Mouse (Mus musculus) thymus, adult 2 months (tissue): ENCODE results near the gene Rmi2. TPM values are rescaled to one million over a fixed set of nuclear protein-coding genes. Genes with fewer than 3 reads are reported as not detected.

Source experiments
- DNase-seq: peaks from one replicate; pipeline ENCODE4 v3.0.0; 2021
- H3K27ac ChIP-seq: fragments of 200-500 bp; 2 replicates; pipeline ENCODE4 v1.5.1; 2012; ENCODE audit warnings: low read length, control low read depth; ENCODE audit not compliant: control insufficient read depth, insufficient read depth
- H3K27me3 ChIP-seq: fragments of 200-500 bp; 2 replicates; pipeline ENCODE4 v1.6.1; 2012; ENCODE audit warnings: mild to moderate bottlenecking, low read length, moderate library complexity, mixed read lengths; ENCODE audit not compliant: control insufficient read depth, insufficient read depth
- H3K36me3 ChIP-seq: fragments of 200-500 bp; 2 replicates; pipeline ENCODE4 v1.6.1; 2012; ENCODE audit warnings: mild to moderate bottlenecking, low read length, moderate library complexity; ENCODE audit not compliant: control insufficient read depth, insufficient read depth
- H3K4me1 ChIP-seq: fragments of 200-500 bp; replicated peaks from 2 replicates; pipeline ENCODE4 v1.6.1; 2012; ENCODE audit warnings: low read length; ENCODE audit not compliant: control insufficient read depth, insufficient read depth
- H3K4me3 ChIP-seq: fragments of 200-500 bp; 2 replicates; pipeline ENCODE4 v1.5.1; 2012; ENCODE audit warnings: mild to moderate bottlenecking, low read length, control low read depth, moderate library complexity; ENCODE audit not compliant: control insufficient read depth, insufficient read depth
- CTCF ChIP-seq: fragments of 200-500 bp; IDR thresholded peaks from 2 replicates; pipeline ENCODE4 v1.5.1; 2012; ENCODE audit warnings: mild to moderate bottlenecking, control low read depth, low read length, moderate library complexity, borderline replicate concordance; ENCODE audit not compliant: control insufficient read depth, poor library complexity, insufficient read depth; ENCODE audit errors: extremely low read depth
- POLR2A ChIP-seq: fragments of 200-500 bp; IDR thresholded peaks from 2 replicates; pipeline ENCODE4 v1.6.1; 2012; ENCODE audit warnings: mild to moderate bottlenecking, low read length, control low read depth, moderate library complexity; ENCODE audit not compliant: control insufficient read depth, poor library complexity, insufficient read depth; ENCODE audit errors: extremely low read depth
- WGBS: fragments of 180-500 bp; shearing (Covaris S2); methylation state at CpG from one replicate; pipeline ENCODE4 v1.1.7; 2018; 5-methylcytosine and 5-hydroxymethylcytosine counted together
- polyA plus RNA-seq: library from polyadenylated mRNA; depleted of rRNA; stranded (reverse); fragments of >200 nt; gene quantifications from 2 replicates; pipeline ENCODE4 v1.2.3, GENCODE M21; 2012

Rmi2 gene
- polyA plus RNA-seq, 1 experiment = 23.0 TPM

DNA sequence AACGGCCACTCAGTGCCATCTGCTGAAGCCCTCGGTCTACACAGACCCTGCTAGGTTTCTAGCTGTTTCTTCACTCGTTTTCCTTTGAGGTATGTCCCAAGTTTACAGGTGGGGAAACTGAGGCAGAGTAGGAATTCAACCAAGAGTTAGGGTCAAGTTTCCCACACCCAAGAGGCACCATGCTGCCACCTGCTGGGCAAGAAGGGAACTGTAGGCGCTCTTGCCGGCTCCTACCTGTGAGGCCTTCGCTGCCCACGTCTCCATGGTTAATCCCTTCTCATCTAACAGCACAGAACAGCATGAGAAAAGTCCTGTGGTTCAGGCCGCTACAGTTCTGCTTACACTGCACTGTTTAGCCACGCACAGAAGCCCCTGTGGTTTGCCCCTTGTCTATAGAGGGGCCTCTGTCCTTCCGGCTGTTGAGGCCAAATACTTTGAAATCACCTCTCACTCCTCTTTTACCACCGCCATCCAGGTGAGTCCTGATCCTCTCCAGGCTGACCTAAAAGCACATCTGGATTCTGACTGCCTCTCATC lies 33.1 kb downstream of the Rmi2 start:
- H3K27ac ChIP-seq = no peak overlapping the region
- DNase-seq = peak; percentile 74
- no peak overlapping the region for H3K4me3 ChIP-seq
- no peaks in the 10 kb centered on the region; the same call in 1 of the 2 replicates for H3K4me1 ChIP-seq
- H3K27me3 ChIP-seq = no peaks in the 10 kb centered on the region
- no peaks in the 10 kb centered on the region for H3K36me3 ChIP-seq
- no peak for TF ChIP-seq POLR2A
- peak; percentile 89 for TF ChIP-seq CTCF
- 48% methylated on average over 11 of the region's 11 CpGs for WGBS

DNA sequence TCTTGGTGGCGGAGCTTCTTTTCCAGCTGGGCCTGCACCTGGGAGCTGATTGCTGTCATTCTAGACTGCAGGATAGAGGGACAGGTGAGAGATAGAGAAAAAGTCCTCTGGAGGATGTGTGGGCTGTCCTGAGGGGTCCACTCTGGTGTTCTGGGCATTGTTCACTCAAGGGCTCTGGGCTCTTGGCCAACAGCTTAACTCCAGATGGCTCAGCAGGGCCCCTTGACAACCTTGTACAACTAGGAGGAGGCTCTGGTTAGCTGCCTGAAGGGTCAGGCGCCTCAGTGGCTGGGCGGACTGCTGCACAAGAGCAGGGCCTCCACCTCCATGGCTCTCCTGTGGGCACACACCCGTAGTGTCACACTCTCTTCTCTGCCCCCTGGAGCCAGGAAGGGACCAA lies 36.1 kb downstream of the Rmi2 start:
- DNase-seq = no peak
- Histone ChIP-seq H3K4me3 (no peak overlapping the region), H3K4me1 (peaks cover 10% of the 10 kb centered on the region), H3K36me3 (no peaks in the 10 kb centered on the region), H3K27me3 (no peaks in the 10 kb centered on the region), H3K27ac (no peak overlapping the region)
- no peak for TF ChIP-seq CTCF
- TF ChIP-seq POLR2A = no peak
- WGBS = 88% methylated on average over 4 of the region's 4 CpGs

DNA sequence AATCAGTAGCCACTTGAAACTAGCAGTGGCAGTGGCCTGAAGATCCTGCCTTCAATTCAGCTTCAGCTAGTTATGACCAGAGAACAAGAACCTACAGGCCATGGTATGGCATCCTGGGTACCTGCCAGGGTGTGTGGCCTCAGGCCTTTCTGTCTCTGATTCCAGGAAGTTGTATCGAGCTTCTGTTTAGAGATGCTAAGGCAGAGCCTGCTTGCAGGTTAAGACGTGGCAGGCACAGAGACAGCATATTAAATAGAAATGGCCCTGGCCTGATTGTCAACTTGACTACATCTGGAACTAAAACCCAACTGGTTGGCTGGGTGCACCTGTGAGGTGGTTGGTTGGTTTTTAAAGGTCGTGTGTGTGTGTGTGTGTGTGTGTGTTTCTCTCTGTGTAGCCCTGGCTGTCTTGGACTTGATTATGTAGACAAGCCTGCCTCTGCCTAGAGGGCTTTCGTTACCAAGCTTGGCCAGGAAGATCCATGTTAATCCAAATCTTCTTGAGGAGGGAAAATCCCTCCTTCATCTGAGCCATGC lies 38.0 kb downstream of the Rmi2 start:
- DNase-seq = no peak
- H3K27me3 ChIP-seq = no peaks in the 10 kb centered on the region
- no peak overlapping the region for H3K4me3 ChIP-seq
- no peaks in the 10 kb centered on the region for H3K36me3 ChIP-seq
- H3K27ac ChIP-seq = no peak overlapping the region
- TF ChIP-seq POLR2A (no peak), CTCF (no peak)
- H3K4me1 ChIP-seq = peaks cover 10% of the 10 kb centered on the region
- 60% methylated on average over 4 of the region's 4 CpGs for WGBS

DNA sequence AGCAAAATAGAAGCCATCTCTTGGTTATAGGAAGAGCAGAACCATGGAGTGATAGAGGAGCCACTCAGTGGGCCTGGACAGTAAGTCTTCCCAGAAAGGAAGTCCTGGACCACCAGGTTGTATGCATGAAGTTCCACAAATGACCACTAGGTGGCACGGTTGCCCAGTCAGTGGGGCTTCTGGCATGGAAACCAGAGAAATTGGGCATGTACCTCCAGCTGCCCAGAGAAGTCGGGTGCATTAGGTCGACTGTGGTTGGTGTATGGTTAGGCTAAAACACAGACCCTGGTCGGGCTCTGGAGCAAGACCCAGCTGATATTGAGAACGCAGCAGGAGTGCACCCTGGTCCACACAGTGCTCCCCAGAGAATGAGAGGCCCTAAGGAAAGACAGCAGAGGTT lies 38.8 kb downstream of the Rmi2 start:
- H3K36me3 ChIP-seq = no peaks in the 10 kb centered on the region
- H3K27me3 ChIP-seq = no peaks in the 10 kb centered on the region
- DNase-seq = peak; percentile 88
- TF ChIP-seq POLR2A (no peak), CTCF (peak; percentile 70; the same call in 1 of the 2 replicates)
- no peak overlapping the region for H3K27ac ChIP-seq
- peaks cover 18% of the 10 kb centered on the region for H3K4me1 ChIP-seq
- no peak overlapping the region for H3K4me3 ChIP-seq
- 3% methylated on average over 5 of the region's 5 CpGs for WGBS

DNA sequence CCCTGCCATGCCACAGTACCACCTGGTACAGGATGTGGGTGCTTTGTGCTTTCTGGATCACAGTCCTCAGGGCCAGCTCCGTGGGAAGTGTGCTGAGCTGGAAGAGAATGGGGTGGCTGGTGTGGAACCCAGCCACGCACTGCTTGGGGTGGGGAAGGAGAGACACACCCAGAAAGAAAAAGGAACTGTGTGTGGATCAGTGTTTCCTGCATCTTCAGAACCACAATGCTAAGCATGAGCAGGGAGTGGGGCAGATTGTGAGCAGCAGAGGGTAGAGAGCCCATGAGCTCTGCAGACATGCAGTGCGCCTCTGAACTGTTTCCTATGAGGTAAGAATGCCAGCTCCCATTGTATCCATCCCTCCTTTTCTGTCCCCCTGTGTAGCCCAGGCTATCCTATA lies 43.4 kb downstream of the Rmi2 start:
- Histone ChIP-seq H3K4me3 (no peak overlapping the region), H3K36me3 (no peaks in the 10 kb centered on the region), H3K27ac (no peak overlapping the region), H3K4me1 (peaks cover 19% of the 10 kb centered on the region), H3K27me3 (no peaks in the 10 kb centered on the region)
- TF ChIP-seq POLR2A = no peak
- no peak for TF ChIP-seq CTCF
- 19% methylated on average over 3 of the region's 3 CpGs for WGBS
- DNase-seq = no peak

DNA sequence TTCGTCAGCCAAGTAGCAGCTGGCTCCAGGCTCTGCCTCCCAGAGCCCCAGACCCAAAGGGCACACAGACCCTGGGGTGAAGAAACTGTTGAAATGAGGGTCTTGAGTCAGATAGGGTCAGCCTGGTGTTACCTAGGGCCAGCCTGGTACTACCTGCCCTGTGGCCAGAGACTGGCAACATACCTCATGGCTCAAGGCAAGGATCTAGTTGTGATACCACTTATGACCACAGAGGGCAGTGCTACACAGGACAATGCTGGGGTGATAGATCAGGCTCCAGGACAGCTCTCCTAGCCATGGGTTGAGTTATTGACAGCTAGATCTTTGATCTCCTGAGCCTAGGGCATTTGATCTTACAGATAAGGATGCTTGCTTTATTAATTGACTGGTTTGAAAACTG lies 44.6 kb downstream of the Rmi2 start:
- DNase-seq = peak; percentile 71
- 100% methylated on average over 1 of the region's 1 CpGs for WGBS
- H3K27me3 ChIP-seq = no peaks in the 10 kb centered on the region

DNA sequence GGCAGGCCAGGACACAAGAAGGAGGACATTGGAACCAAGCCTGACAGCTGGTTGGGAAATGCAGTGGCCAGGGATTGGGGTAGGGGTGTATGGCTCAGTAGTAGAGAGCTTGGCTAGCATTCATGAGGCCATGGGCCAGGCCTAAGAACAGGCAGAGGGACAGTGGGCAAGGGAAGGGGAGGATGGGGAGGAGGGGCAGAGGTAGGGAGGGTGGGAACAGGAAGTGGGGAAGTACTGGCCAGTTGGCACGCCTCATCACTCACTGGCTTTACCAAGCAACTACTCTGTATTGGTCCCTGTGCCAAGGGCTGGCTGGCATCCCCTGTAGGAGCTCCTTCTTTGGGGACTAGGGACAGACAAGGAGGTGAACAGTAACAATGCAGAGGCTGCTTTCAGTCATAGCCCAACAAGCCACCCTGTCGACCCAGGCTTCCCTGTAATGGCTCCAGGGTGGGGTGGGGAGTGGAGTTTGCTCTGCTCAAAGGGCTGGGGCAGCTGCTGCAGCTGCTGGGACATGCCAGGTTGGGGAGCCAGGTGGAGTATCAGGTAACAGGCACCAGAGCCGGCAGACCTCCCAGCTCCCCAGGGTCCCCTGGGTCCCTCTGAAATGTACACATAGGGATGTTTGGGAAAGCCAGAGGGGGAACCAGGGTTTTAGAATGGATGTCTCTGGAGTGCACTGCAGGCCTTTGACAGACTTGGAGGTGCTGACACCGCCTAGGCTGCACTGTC lies 46.5 kb downstream of the Rmi2 start:
- TF ChIP-seq POLR2A (no peak), CTCF (no peak)
- H3K27me3 ChIP-seq = no peaks in the 10 kb centered on the region
- H3K27ac ChIP-seq = no peak overlapping the region
- no peaks in the 10 kb centered on the region for H3K36me3 ChIP-seq
- no peak for DNase-seq
- 75% methylated on average over 4 of the region's 4 CpGs for WGBS
- H3K4me1 ChIP-seq = peaks cover 9% of the 10 kb centered on the region
- no peak overlapping the region for H3K4me3 ChIP-seq

More for the DNA sequence above, 44.6 kb downstream of the Rmi2 start:
- Histone ChIP-seq H3K4me1 (peaks cover 19% of the 10 kb centered on the region), H3K4me3 (no peak overlapping the region), H3K36me3 (no peaks in the 10 kb centered on the region), H3K27ac (no peak overlapping the region)
- peak; percentile 38; the same call in 1 of the 2 replicates for TF ChIP-seq CTCF
- TF ChIP-seq POLR2A = no peak
